Mouse (Mus musculus): ENCODE results near the gene Gfpt2. TPM values are rescaled to one million over a fixed set of nuclear protein-coding genes. Genes with fewer than 3 reads are reported as not detected.

Gene Gfpt2
- polyA plus RNA-seq, 1 experiment = 0.48 TPM

- H3K36me3 ChIP-seq (ENCODE audit: control insufficient read depth, insufficient read depth, low read length) = peaks cover 3% of the 10 kb centered on the region; the same call in 1 of the 2 replicates
- TF ChIP-seq CTCF (IDR thresholded peaks at IDR 0.05; ENCODE audit: extremely low read depth, insufficient read length, insufficient replicate concordance, low read depth, low read length) (peak; percentile 81), POLR2A (IDR thresholded peaks at IDR 0.05; ENCODE audit: low read depth, low read length) (peak; percentile 24)
- no peaks in the 10 kb centered on the region for H3K27me3 ChIP-seq (ENCODE audit: control insufficient read depth, insufficient read depth, low read length)
- peaks cover 14% of the 10 kb centered on the region for H3K4me1 ChIP-seq (ENCODE audit: control insufficient read depth, insufficient read depth, insufficient read length, low read length)
- WGBS = 1% methylated on average over 68 of the region's 68 CpGs
- peak within 1 kb of the TSS; percentile 69 for H3K27ac ChIP-seq (ENCODE audit: insufficient read depth, low read depth, low read length)
- H3K4me3 ChIP-seq (ENCODE audit: low read depth, low read length) = peak within 1 kb of the TSS; percentile 88
These were observed 52.6 kb downstream of the Gfpt2 start, which contains the start of gene Mapk9 for GRCm38 (mm10) chr11:49846401-49847070. Gene Mapk9 (plus strand): TSS chr11:49846751.

- H3K27ac ChIP-seq (ENCODE audit: insufficient read depth, low read depth, low read length) = peak overlapping the region; percentile 69
- H3K4me1 ChIP-seq (ENCODE audit: control insufficient read depth, insufficient read depth, insufficient read length, low read length) = peaks cover 12% of the 10 kb centered on the region
- WGBS = 4% methylated on average over 29 of the region's 29 CpGs
- no peak for TF ChIP-seq POLR2A (IDR thresholded peaks at IDR 0.05; ENCODE audit: low read depth, low read length)
- TF ChIP-seq CTCF (IDR thresholded peaks at IDR 0.05; ENCODE audit: extremely low read depth, insufficient read length, insufficient replicate concordance, low read depth, low read length) = no peak
- no peaks in the 10 kb centered on the region for H3K27me3 ChIP-seq (ENCODE audit: control insufficient read depth, insufficient read depth, low read length)
- H3K36me3 ChIP-seq (ENCODE audit: control insufficient read depth, insufficient read depth, low read length) = peaks cover 3% of the 10 kb centered on the region; the same call in 1 of the 2 replicates
- peak overlapping the region; percentile 88 for H3K4me3 ChIP-seq (ENCODE audit: low read depth, low read length)
These were observed 53.3 kb downstream of the Gfpt2 start for GRCm38 (mm10) chr11:49847071-49847810.

- 48% methylated on average over 2 of the region's 2 CpGs for WGBS
- H3K4me1 ChIP-seq (ENCODE audit: control insufficient read depth, insufficient read depth, insufficient read length, low read length) = peaks cover 12% of the 10 kb centered on the region
- no peaks in the 10 kb centered on the region for H3K27me3 ChIP-seq (ENCODE audit: control insufficient read depth, insufficient read depth, low read length)
- no peak overlapping the region for H3K4me3 ChIP-seq (ENCODE audit: low read depth, low read length)
- peaks cover 3% of the 10 kb centered on the region; the same call in 1 of the 2 replicates for H3K36me3 ChIP-seq (ENCODE audit: control insufficient read depth, insufficient read depth, low read length)
- TF ChIP-seq CTCF (IDR thresholded peaks at IDR 0.05; ENCODE audit: extremely low read depth, insufficient read length, insufficient replicate concordance, low read depth, low read length) = no peak
- TF ChIP-seq POLR2A (IDR thresholded peaks at IDR 0.05; ENCODE audit: low read depth, low read length) = no peak
- H3K27ac ChIP-seq (ENCODE audit: insufficient read depth, low read depth, low read length) = no peak overlapping the region; the same call in 1 of the 2 replicates
These were observed 53.8 kb downstream of the Gfpt2 start for GRCm38 (mm10) chr11:49847811-49848078.

- H3K27ac ChIP-seq (ENCODE audit: insufficient read depth, low read depth, low read length) = no peak overlapping the region
- H3K27me3 ChIP-seq (ENCODE audit: control insufficient read depth, insufficient read depth, low read length) = no peaks in the 10 kb centered on the region
- peaks cover 12% of the 10 kb centered on the region for H3K4me1 ChIP-seq (ENCODE audit: control insufficient read depth, insufficient read depth, insufficient read length, low read length)
- H3K4me3 ChIP-seq (ENCODE audit: low read depth, low read length) = no peak overlapping the region
- TF ChIP-seq POLR2A (IDR thresholded peaks at IDR 0.05; ENCODE audit: low read depth, low read length) (no peak), CTCF (IDR thresholded peaks at IDR 0.05; ENCODE audit: extremely low read depth, insufficient read length, insufficient replicate concordance, low read depth, low read length) (no peak)
- WGBS = 35% methylated on average over 4 of the region's 4 CpGs
- peaks cover 3% of the 10 kb centered on the region; the same call in 1 of the 2 replicates for H3K36me3 ChIP-seq (ENCODE audit: control insufficient read depth, insufficient read depth, low read length)
These were observed 54.3 kb downstream of the Gfpt2 start for GRCm38 (mm10) chr11:49848080-49848815.

- H3K4me3 ChIP-seq (ENCODE audit: low read depth, low read length) = no peak overlapping the region
- no peaks in the 10 kb centered on the region for H3K27me3 ChIP-seq (ENCODE audit: control insufficient read depth, insufficient read depth, low read length)
- TF ChIP-seq POLR2A (IDR thresholded peaks at IDR 0.05; ENCODE audit: low read depth, low read length) (no peak), CTCF (IDR thresholded peaks at IDR 0.05; ENCODE audit: extremely low read depth, insufficient read length, insufficient replicate concordance, low read depth, low read length) (no peak)
- WGBS = 87% methylated on average over 7 of the region's 7 CpGs
- H3K36me3 ChIP-seq (ENCODE audit: control insufficient read depth, insufficient read depth, low read length) = peaks cover 11% of the 10 kb centered on the region
- H3K27ac ChIP-seq (ENCODE audit: insufficient read depth, low read depth, low read length) = no peak overlapping the region
- peaks cover 9% of the 10 kb centered on the region for H3K4me1 ChIP-seq (ENCODE audit: control insufficient read depth, insufficient read depth, insufficient read length, low read length)
These were observed 56.4 kb downstream of the Gfpt2 start for GRCm38 (mm10) chr11:49850331-49850730.

GRCm38 (mm10) chr11:49855144-49855543 is 61.2 kb downstream of the Gfpt2 start:
- peaks cover 17% of the 10 kb centered on the region for H3K36me3 ChIP-seq (ENCODE audit: control insufficient read depth, insufficient read depth, low read length)
- no peaks in the 10 kb centered on the region for H3K27me3 ChIP-seq (ENCODE audit: control insufficient read depth, insufficient read depth, low read length)
- 81% methylated on average over 5 of the region's 5 CpGs for WGBS
- TF ChIP-seq POLR2A (IDR thresholded peaks at IDR 0.05; ENCODE audit: low read depth, low read length) (no peak), CTCF (IDR thresholded peaks at IDR 0.05; ENCODE audit: extremely low read depth, insufficient read length, insufficient replicate concordance, low read depth, low read length) (no peak)
- no peak overlapping the region for H3K4me3 ChIP-seq (ENCODE audit: low read depth, low read length)
- H3K27ac ChIP-seq (ENCODE audit: insufficient read depth, low read depth, low read length) = no peak overlapping the region
- H3K4me1 ChIP-seq (ENCODE audit: control insufficient read depth, insufficient read depth, insufficient read length, low read length) = no peaks in the 10 kb centered on the region

- WGBS = 84% methylated on average over 4 of the region's 4 CpGs
These were observed 67.2 kb downstream of the Gfpt2 start for GRCm38 (mm10) chr11:49861139-49861538.

More at GRCm38 (mm10) chr11:49861139-49861538, 67.2 kb downstream of the Gfpt2 start:
- TF ChIP-seq POLR2A (IDR thresholded peaks at IDR 0.05; ENCODE audit: low read depth, low read length) (no peak), CTCF (IDR thresholded peaks at IDR 0.05; ENCODE audit: extremely low read depth, insufficient read length, insufficient replicate concordance, low read depth, low read length) (no peak)
- no peaks in the 10 kb centered on the region for H3K4me1 ChIP-seq (ENCODE audit: control insufficient read depth, insufficient read depth, insufficient read length, low read length)
- no peaks in the 10 kb centered on the region for H3K27me3 ChIP-seq (ENCODE audit: control insufficient read depth, insufficient read depth, low read length)
- H3K27ac ChIP-seq (ENCODE audit: insufficient read depth, low read depth, low read length) = no peak overlapping the region
- peaks cover 13% of the 10 kb centered on the region for H3K36me3 ChIP-seq (ENCODE audit: control insufficient read depth, insufficient read depth, low read length)
- no peak overlapping the region for H3K4me3 ChIP-seq (ENCODE audit: low read depth, low read length)

Measured in small intestine, adult 2 months (tissue).